Mouse (Mus musculus) kidney, embryonic 14.5 days (tissue): ENCODE measurements around the gene Xxylt1. TPM values are rescaled to one million over a fixed set of nuclear protein-coding genes. Genes with fewer than 3 reads are reported as not detected.

Source experiments
- polyA plus RNA-seq: library from polyadenylated mRNA; unstranded; fragments of >200 nt; fragmentation: Nextera tagmentation; extraction: Ambion mirVana; gene quantifications from 2 replicates; pipeline ENCODE4 v1.2.1, GENCODE M21; 2014

The Xxylt1 gene
- polyA plus RNA-seq, 1 experiment from 2014 or later = 28.6 TPM

Other genes with a start within 250 kb of the Xxylt1 start
- gene Acap2, start 119.8 kb upstream of the Xxylt1 start, polyA plus RNA-seq = 12.8 and 21.2 TPM in 2 replicates
- 77.0 and 98.6 TPM in 2 replicates for gene Ppp1r2, start 193.8 kb upstream of the Xxylt1 start, polyA plus RNA-seq
- gene Apod, start 233.4 kb upstream of the Xxylt1 start, polyA plus RNA-seq = 0.47 TPM in 2 replicates